Mouse (Mus musculus) stomach, postnatal 0 days (tissue): Measurements from ENCODE around the gene Ggn.

Experiments used
- CTCF ChIP-seq: IDR thresholded peaks from 2 replicates; pipeline ENCODE4 v1.5.1; 2016; ENCODE audit warnings: antibody characterized with exemption, low read depth, mild to moderate bottlenecking, moderate library complexity
- EP300 ChIP-seq: optimal IDR thresholded peaks from 2 replicates; pipeline ENCODE3; 2016; ENCODE audit warnings: antibody characterized with exemption

- no peak for TF ChIP-seq CTCF
- TF ChIP-seq EP300 = no peak
Measured at GRCm38 (mm10) chr7:29134230-29134629, 35.8 kb upstream of the Ggn start.
